Mouse (Mus musculus): Measurements from ENCODE around the gene Mpo. TPM values are rescaled to one million over a fixed set of nuclear protein-coding genes. Genes with fewer than 3 reads are reported as not detected.

Mpo gene
- polyA plus RNA-seq, 1 experiment from 2014 or later, result 5.1 TPM

- H3K4me1 ChIP-seq, result peaks cover 20% of the 10 kb centered on the region
- H3K27me3 ChIP-seq (ENCODE audit: poor library complexity, severe bottlenecking), result peaks cover 43% of the 10 kb centered on the region
- no peak overlapping the region for H3K27ac ChIP-seq
- WGBS, result 85% methylated on average over 8 of the region's 8 CpGs
- H3K9me3 ChIP-seq, result no peaks in the 10 kb centered on the region
- H3K4me3 ChIP-seq, result no peak overlapping the region
- DNase-seq (ENCODE audit: extremely low spot score, low spot score), result no peak
- H3K36me3 ChIP-seq (replicated peaks), result no peaks in the 10 kb centered on the region
Measured at GRCm38 (mm10) chr11:87780130-87780529, 13.3 kb upstream of the Mpo start.

GRCm38 (mm10) chr11:87790088-87790487, 3.3 kb upstream of the Mpo start:
- Histone ChIP-seq H3K27me3 (ENCODE audit: poor library complexity, severe bottlenecking) (no peaks in the 10 kb centered on the region), H3K36me3 (replicated peaks) (no peaks in the 10 kb centered on the region), H3K4me3 (no peak overlapping the region), H3K4me1 (no peaks in the 10 kb centered on the region), H3K9me3 (no peaks in the 10 kb centered on the region), H3K27ac (no peak overlapping the region)
- no peak for DNase-seq (ENCODE audit: extremely low spot score, low spot score)
- 92% methylated on average over 6 of the region's 6 CpGs for WGBS

GRCm38 (mm10) chr11:87801711-87802275, 8.4 kb downstream of the Mpo start:
- Histone ChIP-seq H3K27me3 (ENCODE audit: poor library complexity, severe bottlenecking) (0 out of 2 replicates have a peak, but pooled peaks cover 8% of the 10 kb centered on the region), H3K9me3 (no peaks in the 10 kb centered on the region), H3K4me1 (peaks cover 12% of the 10 kb centered on the region), H3K4me3 (no peak overlapping the region), H3K36me3 (replicated peaks) (no peaks in the 10 kb centered on the region), H3K27ac (no peak overlapping the region)
- DNase-seq (ENCODE audit: extremely low spot score, low spot score), result no peak
- WGBS, result 90% methylated on average over 22 of the region's 22 CpGs

- no peak overlapping the region for H3K4me3 ChIP-seq
- H3K27ac ChIP-seq, result no peak overlapping the region
- no peak for DNase-seq (ENCODE audit: extremely low spot score, low spot score)
- no peaks in the 10 kb centered on the region for H3K36me3 ChIP-seq (replicated peaks)
- H3K9me3 ChIP-seq, result no peaks in the 10 kb centered on the region
- WGBS, result 43% methylated on average over 14 of the region's 14 CpGs
- H3K27me3 ChIP-seq (ENCODE audit: poor library complexity, severe bottlenecking), result 0 out of 2 replicates have a peak, but pooled peaks cover 8% of the 10 kb centered on the region
- H3K4me1 ChIP-seq, result peaks cover 4% of the 10 kb centered on the region
Measured at GRCm38 (mm10) chr11:87802621-87803020, 9.2 kb downstream of the Mpo start.

- H3K27ac ChIP-seq, result no peak overlapping the region
- WGBS, result 66% methylated on average over 1 of the region's 1 CpGs
- no peak for DNase-seq (ENCODE audit: extremely low spot score, low spot score)
- H3K4me1 ChIP-seq, result peaks cover 4% of the 10 kb centered on the region
- no peaks in the 10 kb centered on the region for H3K36me3 ChIP-seq (replicated peaks)
- H3K27me3 ChIP-seq (ENCODE audit: poor library complexity, severe bottlenecking), result 0 out of 2 replicates have a peak, but pooled peaks cover 8% of the 10 kb centered on the region
- H3K9me3 ChIP-seq, result no peaks in the 10 kb centered on the region
- no peak overlapping the region for H3K4me3 ChIP-seq
Measured at GRCm38 (mm10) chr11:87805448-87805847, 12.1 kb downstream of the Mpo start.

GRCm38 (mm10) chr11:87807433-87807832, 14.1 kb downstream of the Mpo start:
- H3K4me3 ChIP-seq, result no peak overlapping the region
- H3K27ac ChIP-seq, result no peak overlapping the region
- no peak for DNase-seq (ENCODE audit: extremely low spot score, low spot score)

GRCm38 (mm10) chr11:87808236-87808635, 14.9 kb downstream of the Mpo start:
- no peaks in the 10 kb centered on the region for H3K27me3 ChIP-seq (ENCODE audit: poor library complexity, severe bottlenecking)
- DNase-seq (ENCODE audit: extremely low spot score, low spot score), result no peak
- WGBS, result 88% methylated on average over 7 of the region's 7 CpGs
- H3K36me3 ChIP-seq (replicated peaks), result no peaks in the 10 kb centered on the region
- peaks cover 7% of the 10 kb centered on the region for H3K4me1 ChIP-seq
- H3K27ac ChIP-seq, result no peak overlapping the region
- no peak overlapping the region for H3K4me3 ChIP-seq
- H3K9me3 ChIP-seq, result no peaks in the 10 kb centered on the region

More at GRCm38 (mm10) chr11:87807433-87807832, 14.1 kb downstream of the Mpo start:
- Histone ChIP-seq H3K36me3 (replicated peaks) (no peaks in the 10 kb centered on the region), H3K9me3 (no peaks in the 10 kb centered on the region), H3K4me1 (peaks cover 9% of the 10 kb centered on the region), H3K27me3 (ENCODE audit: poor library complexity, severe bottlenecking) (0 out of 2 replicates have a peak, but pooled peaks cover 5% of the 10 kb centered on the region)
- WGBS, result 88% methylated on average over 6 of the region's 6 CpGs

GRCm38 (mm10) chr11:87811396-87811795, 18.0 kb downstream of the Mpo start:
- no peaks in the 10 kb centered on the region for H3K36me3 ChIP-seq (replicated peaks)
- no peak for DNase-seq (ENCODE audit: extremely low spot score, low spot score)
- no peak overlapping the region for H3K4me3 ChIP-seq
- H3K4me1 ChIP-seq, result peaks cover 10% of the 10 kb centered on the region
- H3K9me3 ChIP-seq, result no peaks in the 10 kb centered on the region
- WGBS, result 70% methylated on average over 4 of the region's 4 CpGs
- H3K27me3 ChIP-seq (ENCODE audit: poor library complexity, severe bottlenecking), result peaks cover 16% of the 10 kb centered on the region
- H3K27ac ChIP-seq, result no peak overlapping the region

GRCm38 (mm10) chr11:87814831-87815230, 21.4 kb downstream of the Mpo start:
- Histone ChIP-seq H3K27ac (no peak overlapping the region), H3K9me3 (no peaks in the 10 kb centered on the region), H3K36me3 (replicated peaks) (no peaks in the 10 kb centered on the region), H3K4me1 (peaks cover 23% of the 10 kb centered on the region), H3K4me3 (no peak overlapping the region), H3K27me3 (ENCODE audit: poor library complexity, severe bottlenecking) (peaks cover 38% of the 10 kb centered on the region)
- DNase-seq (ENCODE audit: extremely low spot score, low spot score), result no peak
- WGBS, result 78% methylated on average over 8 of the region's 8 CpGs

- peak overlapping the region; percentile 65 for H3K27ac ChIP-seq
- 4% methylated on average over 31 of the region's 31 CpGs for WGBS
- peaks cover 21% of the 10 kb centered on the region for H3K4me1 ChIP-seq
- H3K4me3 ChIP-seq, result peak overlapping the region; percentile 54
- no peaks in the 10 kb centered on the region for H3K9me3 ChIP-seq
- no peaks in the 10 kb centered on the region for H3K36me3 ChIP-seq (replicated peaks)
- peaks cover 38% of the 10 kb centered on the region for H3K27me3 ChIP-seq (ENCODE audit: poor library complexity, severe bottlenecking)
- peak; percentile 57 for DNase-seq (ENCODE audit: extremely low spot score, low spot score)
Measured at GRCm38 (mm10) chr11:87816707-87817442, 23.5 kb downstream of the Mpo start.

- 32% methylated on average over 4 of the region's 4 CpGs for WGBS
- no peak for DNase-seq (ENCODE audit: extremely low spot score, low spot score)
Measured at GRCm38 (mm10) chr11:87817443-87817773, 24.0 kb downstream of the Mpo start.

GRCm38 (mm10) chr11:87821502-87821901, 28.1 kb downstream of the Mpo start:
- Histone ChIP-seq H3K9me3 (no peaks in the 10 kb centered on the region), H3K27ac (no peak overlapping the region), H3K4me3 (no peak overlapping the region), H3K4me1 (peaks cover 17% of the 10 kb centered on the region), H3K36me3 (replicated peaks) (no peaks in the 10 kb centered on the region), H3K27me3 (ENCODE audit: poor library complexity, severe bottlenecking) (peaks cover 31% of the 10 kb centered on the region)
- 48% methylated on average over 5 of the region's 5 CpGs for WGBS
- no peak for DNase-seq (ENCODE audit: extremely low spot score, low spot score)

More at GRCm38 (mm10) chr11:87817443-87817773, 24.0 kb downstream of the Mpo start:
- peaks cover 38% of the 10 kb centered on the region for H3K27me3 ChIP-seq (ENCODE audit: poor library complexity, severe bottlenecking)
- H3K9me3 ChIP-seq, result no peaks in the 10 kb centered on the region
- H3K4me3 ChIP-seq, result peak overlapping the region; percentile 54
- H3K27ac ChIP-seq, result peak overlapping the region; percentile 65
- H3K36me3 ChIP-seq (replicated peaks), result no peaks in the 10 kb centered on the region
- H3K4me1 ChIP-seq, result peaks cover 21% of the 10 kb centered on the region

GRCm38 (mm10) chr11:87828239-87828900, 35.0 kb downstream of the Mpo start, which contains the start of gene Lpo:
Lpo (minus strand) TSS chr11:87828289.
- no peaks in the 10 kb centered on the region for H3K36me3 ChIP-seq (replicated peaks)
- H3K4me3 ChIP-seq, result no peak within 1 kb of the TSS
- no peak within 1 kb of the TSS for H3K27ac ChIP-seq
- WGBS, result 69% methylated on average over 10 of the region's 10 CpGs
- DNase-seq (ENCODE audit: extremely low spot score, low spot score), result no peak
- peaks cover 11% of the 10 kb centered on the region for H3K4me1 ChIP-seq
- peaks cover 5% of the 10 kb centered on the region; the same call in 1 of the 2 replicates for H3K27me3 ChIP-seq (ENCODE audit: poor library complexity, severe bottlenecking)
- no peaks in the 10 kb centered on the region for H3K9me3 ChIP-seq
